Mouse (Mus musculus) heart, adult 8-10 months (tissue): ENCODE measurements around the gene Dip2a. TPM values are rescaled to one million over a fixed set of nuclear protein-coding genes. Genes with fewer than 3 reads are reported as not detected.

ENCODE experiments used
- DNase-seq: peaks from one replicate; pipeline ENCODE4 v3.0.0; 2022; ENCODE audit warnings: low spot score
- total RNA-seq, 4 experiments: library from RNA; stranded (reverse); gene quantifications; 2 replicates each; pipeline ENCODE4 v1.2.4; 2022

Dip2a gene
- total RNA-seq: 1 to 10 TPM; 7.6 to 9.2 (median 8.4) TPM

GRCm38 (mm10) chr10:76344711-76345539, at the start of gene Dip2a:
Gene Dip2a, minus strand, starts transcription at chr10:76345291.
- DNase-seq: peak; percentile 93

GRCm38 (mm10) chr10:76392596-76392995, 47.5 kb upstream of the Dip2a start:
- no peak for DNase-seq

- DNase-seq: no peak
Measured at GRCm38 (mm10) chr10:76391786-76392185, 46.7 kb upstream of the Dip2a start.

- DNase-seq: peak; percentile 19
Measured at GRCm38 (mm10) chr10:76391166-76391565, 46.1 kb upstream of the Dip2a start.

- no peak for DNase-seq
Measured at GRCm38 (mm10) chr10:76374981-76375380, 29.9 kb upstream of the Dip2a start.

GRCm38 (mm10) chr10:76371736-76372135, 26.6 kb upstream of the Dip2a start:
- DNase-seq: no peak

GRCm38 (mm10) chr10:76368766-76369165, 23.7 kb upstream of the Dip2a start:
- DNase-seq: no peak

GRCm38 (mm10) chr10:76363233-76363632, 18.1 kb upstream of the Dip2a start:
- no peak for DNase-seq

- no peak for DNase-seq
Measured at GRCm38 (mm10) chr10:76358468-76358867, 13.4 kb upstream of the Dip2a start.

- no peak for DNase-seq
Measured at GRCm38 (mm10) chr10:76357286-76357875, 12.3 kb upstream of the Dip2a start.

- DNase-seq: no peak
Measured at GRCm38 (mm10) chr10:76354974-76355373, 9.9 kb upstream of the Dip2a start.

- DNase-seq: no peak
Measured at GRCm38 (mm10) chr10:76353986-76354385, 8.9 kb upstream of the Dip2a start.

GRCm38 (mm10) chr10:76351953-76352352, 6.9 kb upstream of the Dip2a start:
- peak; percentile 13 for DNase-seq

- DNase-seq: peak; percentile 45
Measured at GRCm38 (mm10) chr10:76346589-76346988, 1.5 kb upstream of the Dip2a start.

- no peak for DNase-seq
Measured at GRCm38 (mm10) chr10:76346043-76346491, 976 bp upstream of the Dip2a start.

- DNase-seq: no peak
Measured at GRCm38 (mm10) chr10:76345540-76345902, 430 bp upstream of the Dip2a start.

- no peak for DNase-seq
Measured at GRCm38 (mm10) chr10:76334350-76334749, 10.7 kb downstream of the Dip2a start.

GRCm38 (mm10) chr10:76332040-76332439, 13.1 kb downstream of the Dip2a start:
- no peak for DNase-seq

- DNase-seq: no peak
Measured at GRCm38 (mm10) chr10:76329093-76329492, 16.0 kb downstream of the Dip2a start.

- DNase-seq: no peak
Measured at GRCm38 (mm10) chr10:76328574-76328973, 16.5 kb downstream of the Dip2a start.

- no peak for DNase-seq
Measured at GRCm38 (mm10) chr10:76326304-76327006, 18.6 kb downstream of the Dip2a start.

- DNase-seq: no peak
Measured at GRCm38 (mm10) chr10:76317623-76318022, 27.5 kb downstream of the Dip2a start.
